Mouse (Mus musculus): Measurements from ENCODE around the gene Wdr35. TPM values are rescaled to one million over a fixed set of nuclear protein-coding genes. Genes with fewer than 3 reads are reported as not detected.
A peak's percentile ranks its signal among the peaks of the same experiment; 100 is the strongest.

Gene Wdr35
- total RNA-seq, 4 experiments from 2014 or later: 39.5 to 48.2 (median 43.8) TPM

DNA sequence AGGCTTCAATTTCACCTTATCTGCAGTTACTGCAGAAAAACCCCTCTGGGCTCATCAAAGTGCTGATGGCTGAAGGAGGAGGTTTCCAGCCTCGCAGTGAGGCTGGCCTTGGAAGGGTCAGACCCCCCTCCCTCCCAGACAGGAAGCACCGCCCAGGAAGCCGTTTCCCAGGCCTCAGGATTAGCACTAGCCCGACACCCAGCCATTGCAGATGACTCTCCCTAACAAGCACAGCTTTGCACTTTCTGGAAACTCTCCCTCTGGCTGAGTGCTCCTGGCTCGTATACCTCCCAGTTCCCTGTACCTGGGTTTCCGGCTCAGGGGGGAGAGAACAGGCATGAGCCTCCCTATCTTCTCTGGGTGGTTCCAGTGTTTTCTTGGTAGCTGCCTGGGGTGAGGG lies 77.1 kb downstream of the Wdr35 start:
- no peak for DNase-seq (ENCODE audit: low spot score in 2 of 2)

DNA sequence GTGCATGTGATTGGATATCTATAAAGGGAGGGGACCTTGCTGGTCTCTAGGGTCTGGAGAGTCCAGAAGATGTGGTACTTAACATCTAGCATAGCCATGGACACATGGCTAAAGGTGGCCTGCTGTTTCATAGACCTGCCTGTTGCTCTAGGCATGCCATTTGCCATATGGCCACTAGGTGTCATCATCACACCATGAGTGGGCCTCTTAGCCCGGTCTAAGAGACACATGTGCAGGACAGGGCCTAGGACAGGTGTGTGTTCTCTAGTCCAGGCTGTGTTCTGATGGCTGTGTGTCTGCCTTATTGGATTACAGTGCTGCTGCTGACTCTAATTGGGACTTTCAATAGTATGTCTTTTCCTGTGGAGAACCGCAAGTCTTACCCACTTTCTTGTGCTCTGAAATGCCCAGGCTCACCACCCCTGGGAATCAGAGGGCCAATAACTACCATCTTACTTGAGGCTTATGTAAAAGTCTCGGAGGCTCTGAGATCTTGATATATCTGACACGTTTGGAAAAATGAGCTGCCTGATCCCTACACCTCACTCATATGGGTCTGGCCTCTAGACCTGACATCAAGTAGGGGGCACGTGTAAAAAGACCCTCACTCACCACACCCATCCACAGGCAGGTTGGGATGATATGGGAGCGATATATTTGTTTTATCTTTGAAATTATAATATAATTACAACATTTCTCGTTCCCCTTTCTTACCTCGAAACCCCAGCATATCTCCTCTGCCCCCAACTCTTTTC lies 78.6 kb downstream of the Wdr35 start:
- peak; percentile 56 to 75 for DNase-seq (ENCODE audit: low spot score in 2 of 2)

DNA sequence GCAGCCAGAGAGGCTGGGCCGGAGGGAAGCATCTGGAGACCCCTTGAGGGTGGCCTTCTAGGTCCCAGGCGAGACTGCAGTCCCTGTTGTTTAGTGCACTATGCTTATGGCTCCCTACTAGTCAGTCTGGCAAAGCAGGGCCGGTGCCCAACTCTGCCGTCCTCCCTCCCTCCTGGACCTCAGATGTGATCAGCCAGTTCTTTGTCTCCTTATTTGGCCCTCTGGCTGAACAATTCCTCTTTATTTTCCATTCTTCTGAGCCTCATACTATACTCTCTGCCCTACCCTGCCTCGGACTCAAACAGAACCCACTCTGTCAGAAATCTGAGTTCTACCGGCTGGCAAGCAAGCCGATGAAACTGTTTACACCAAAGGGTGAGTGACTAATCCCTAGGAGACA lies 79.7 kb downstream of the Wdr35 start:
- DNase-seq (ENCODE audit: low spot score in 2 of 2): peak in 1 of 2 experiments; percentile 18

DNA sequence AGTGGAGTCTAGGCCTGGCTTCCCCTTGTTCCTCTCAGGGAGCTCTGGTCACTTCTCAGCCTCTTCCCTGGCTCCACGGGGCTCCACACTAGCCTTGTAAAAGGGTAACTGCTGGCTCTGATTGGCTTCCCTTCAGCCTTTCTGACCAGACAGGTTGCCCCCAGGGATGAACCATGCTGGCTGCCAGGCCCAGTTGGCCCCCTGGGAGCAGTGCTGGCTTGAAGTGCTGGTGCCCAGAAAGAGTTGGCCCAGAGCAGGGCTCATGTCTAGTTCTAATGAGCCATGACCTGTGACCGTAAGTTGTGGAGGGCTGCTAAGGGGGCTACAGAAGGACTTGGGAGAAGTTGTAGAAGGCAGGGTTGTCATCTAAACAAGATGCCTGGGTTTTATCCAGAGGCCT lies 80.3 kb downstream of the Wdr35 start:
- no peak for DNase-seq (ENCODE audit: low spot score in 2 of 2)

DNA sequence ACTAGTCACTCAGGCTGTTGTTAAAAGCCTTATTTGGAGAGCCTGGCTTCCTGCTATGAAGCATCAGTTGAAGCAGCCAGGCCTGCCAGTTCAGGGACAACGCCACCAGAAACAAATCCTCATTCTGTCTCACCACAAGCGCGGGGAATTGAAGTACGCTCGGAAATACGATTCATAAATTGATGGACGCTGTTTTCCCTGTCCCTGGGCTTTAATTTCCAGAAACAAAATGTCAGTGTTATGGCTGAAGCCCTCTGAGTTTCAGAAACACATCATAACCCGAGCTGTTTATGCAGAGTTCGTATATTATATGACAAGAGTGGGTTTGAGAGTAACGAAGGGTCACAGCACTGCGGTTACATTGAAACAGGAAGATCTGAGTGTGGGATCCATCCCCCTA lies 81.6 kb downstream of the Wdr35 start:
- DNase-seq (ENCODE audit: low spot score in 2 of 2): no peak

DNA sequence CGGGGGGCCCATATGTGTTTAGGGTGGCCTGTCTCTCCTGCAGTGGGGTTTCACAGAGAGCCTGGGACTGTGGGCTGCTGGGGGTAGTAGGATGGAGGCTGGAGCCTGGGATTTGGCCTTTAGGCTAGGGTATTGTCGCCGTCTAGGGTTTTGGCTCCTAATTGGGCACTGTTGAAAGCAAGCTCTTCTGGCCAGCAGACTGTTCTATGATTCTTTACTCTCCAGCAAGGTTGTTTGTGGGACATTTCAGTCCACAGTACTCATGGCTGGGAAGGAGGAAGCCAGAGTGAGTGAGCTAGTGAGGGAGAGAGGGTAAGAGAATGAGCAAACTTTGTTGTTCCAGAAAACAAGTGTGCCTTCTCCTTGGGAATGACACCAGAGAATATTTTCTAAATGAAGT lies 85.8 kb downstream of the Wdr35 start:
- no peak for DNase-seq (ENCODE audit: low spot score in 2 of 2)

DNA sequence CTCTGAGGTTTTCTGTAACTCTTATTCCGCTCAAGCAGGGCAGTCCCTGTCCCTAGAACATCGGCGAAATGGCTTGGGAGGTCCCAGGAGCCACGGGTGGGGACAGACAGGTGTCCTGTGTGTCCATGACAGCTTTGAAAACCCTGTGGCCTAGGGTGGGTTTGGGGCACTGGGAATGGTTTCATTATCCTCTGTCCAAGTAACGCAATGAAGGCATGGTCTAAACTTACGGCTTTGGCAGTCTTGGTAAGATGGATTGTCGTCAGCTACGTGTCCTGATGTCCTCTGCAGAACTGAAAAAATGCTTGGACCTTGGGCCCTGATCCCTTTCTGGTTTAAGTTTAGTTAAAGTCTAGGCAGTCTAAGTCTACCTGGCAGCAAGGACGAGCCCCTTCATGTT lies 86.3 kb downstream of the Wdr35 start:
- no peak for DNase-seq (ENCODE audit: low spot score in 2 of 2)

DNA sequence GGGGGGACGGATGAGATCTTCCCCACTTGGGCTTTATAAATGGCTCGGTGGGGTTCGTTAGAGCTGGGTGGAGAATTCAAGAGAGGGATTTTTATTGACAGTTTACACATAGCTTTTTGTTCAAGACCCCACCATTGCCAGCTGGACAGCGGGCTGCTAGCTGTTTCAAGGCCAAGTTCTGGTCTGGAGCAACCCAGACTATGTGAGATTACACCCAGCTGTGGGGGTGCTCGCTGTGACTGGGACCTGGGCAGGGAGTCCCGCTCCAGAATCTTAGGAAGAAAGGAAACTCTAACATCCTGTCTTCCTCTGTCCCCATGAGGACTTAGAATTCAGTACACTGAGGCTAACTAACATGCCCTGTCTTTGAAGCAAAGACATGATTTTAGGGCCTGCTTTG lies 89.9 kb downstream of the Wdr35 start:
- no peak for DNase-seq (ENCODE audit: low spot score in 2 of 2)

DNA sequence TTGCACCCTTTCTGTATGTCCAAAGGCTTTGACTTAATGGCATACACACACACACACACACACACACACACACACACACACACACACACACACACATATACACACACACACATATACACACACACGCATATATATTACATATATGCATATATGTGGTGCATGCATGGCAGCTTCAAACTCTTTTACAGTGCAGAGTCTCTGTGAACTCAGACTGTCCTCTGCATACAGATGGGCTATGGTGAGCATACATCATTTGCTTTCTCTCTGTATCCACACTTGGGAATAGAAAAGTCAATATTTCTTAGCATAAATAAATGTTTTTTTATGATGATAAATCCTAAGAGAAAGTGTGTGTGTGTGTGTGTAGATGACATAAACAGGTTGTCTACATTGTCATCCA lies 97.4 kb downstream of the Wdr35 start:
- no peak for DNase-seq (ENCODE audit: low spot score in 2 of 2)

DNA sequence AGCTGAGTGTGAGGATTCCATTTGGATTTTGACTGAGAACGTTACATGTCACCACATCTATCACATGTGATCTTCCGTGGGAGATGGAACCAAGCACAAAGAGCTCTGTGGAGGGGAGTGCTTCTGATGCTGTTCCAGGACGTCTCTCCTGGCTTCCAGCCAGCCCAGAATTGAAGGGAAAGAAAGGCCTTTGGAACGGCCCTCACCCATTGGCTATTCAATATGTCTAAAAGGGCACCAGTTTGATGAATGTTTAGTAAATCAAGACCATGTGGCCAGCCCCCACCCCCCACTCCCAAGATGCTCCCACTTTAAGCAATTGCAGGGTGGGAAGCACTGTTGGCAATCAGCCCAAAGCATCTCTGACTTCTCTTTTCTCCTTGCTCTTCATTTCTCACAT lies 97.8 kb downstream of the Wdr35 start:
- DNase-seq (ENCODE audit: low spot score in 2 of 2): no peak

DNA sequence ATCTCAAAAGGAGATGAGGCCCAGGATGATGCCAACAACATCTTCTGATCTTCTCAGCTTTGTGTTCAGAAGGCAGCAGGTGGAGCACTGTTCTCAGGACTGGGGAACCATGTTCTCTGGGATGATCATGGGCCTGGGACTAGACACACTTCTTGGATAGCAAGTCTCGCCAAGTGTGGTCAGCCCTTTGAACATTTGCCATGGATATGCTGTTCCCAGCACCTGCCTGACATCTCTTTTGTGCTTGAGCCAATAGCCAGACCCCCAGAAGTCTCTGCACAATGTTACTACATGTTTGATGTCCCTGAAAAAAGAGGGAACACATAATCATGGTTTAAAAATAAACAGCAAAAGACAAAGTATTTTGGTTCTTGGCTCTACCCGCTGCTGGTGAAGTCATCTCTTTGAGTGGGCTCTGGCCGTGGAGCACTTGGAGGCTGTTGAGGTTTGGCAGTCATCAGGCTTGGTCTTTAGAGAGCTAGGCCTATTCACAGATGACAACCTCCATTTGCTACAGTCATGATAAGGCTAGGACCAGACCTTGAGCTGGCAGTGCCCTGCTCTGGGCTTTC lies 103.9 kb downstream of the Wdr35 start:
- no peak for DNase-seq (ENCODE audit: low spot score in 2 of 2)

Other genes with a start within 250 kb of the Wdr35 start
- 1 to 10 TPM in 3 of 4 experiments, under 1 TPM in 1; 0.87 to 1.7 (median 1.4) TPM for gene Sdc1, start 202.6 kb upstream of the Wdr35 start, total RNA-seq (2022)
- 100 to 1,000 TPM; 184 to 197 (median 194) TPM for gene Laptm4a, start 52.2 kb upstream of the Wdr35 start, total RNA-seq (2022)
- gene Matn3, start 26.0 kb upstream of the Wdr35 start, total RNA-seq (2022): under 1 TPM in 1 of 4 experiments, not detected in 3; 0.14 TPM
- gene Ttc32, start 56.1 kb downstream of the Wdr35 start, total RNA-seq (2022): 1 to 10 TPM; 2.5 to 4.1 (median 3.8) TPM